Mouse (Mus musculus): ENCODE measurements around the gene Rpn1.
"Not testable (repeated sequence)": the region's sequence is repeated elsewhere in the genome, so short reads cannot be mapped to it uniquely, and the experiment has no call there.

The Rpn1 gene

DNA sequence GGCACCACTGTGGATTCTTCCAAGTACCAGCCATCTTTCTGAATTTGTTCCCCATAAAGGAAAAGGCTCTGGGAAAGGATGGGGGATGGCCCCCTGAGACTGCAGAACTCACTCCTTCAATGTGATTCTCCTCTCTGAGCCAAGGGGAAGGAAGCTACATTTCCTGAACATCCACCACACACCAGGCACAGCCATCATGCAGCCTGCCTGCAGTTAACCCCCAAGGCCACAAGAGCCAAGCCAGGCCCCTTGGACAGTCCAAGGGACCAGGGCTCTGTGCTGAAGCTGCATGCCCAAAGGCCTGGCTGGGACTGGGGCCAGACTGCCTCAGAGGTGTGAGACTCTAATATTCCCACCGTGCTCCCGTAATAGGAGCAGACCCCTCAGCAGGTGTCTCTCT, 37.5 kb downstream of the Rpn1 start:
- DNase-seq (ENCODE audit: low spot score) = no peak

DNA sequence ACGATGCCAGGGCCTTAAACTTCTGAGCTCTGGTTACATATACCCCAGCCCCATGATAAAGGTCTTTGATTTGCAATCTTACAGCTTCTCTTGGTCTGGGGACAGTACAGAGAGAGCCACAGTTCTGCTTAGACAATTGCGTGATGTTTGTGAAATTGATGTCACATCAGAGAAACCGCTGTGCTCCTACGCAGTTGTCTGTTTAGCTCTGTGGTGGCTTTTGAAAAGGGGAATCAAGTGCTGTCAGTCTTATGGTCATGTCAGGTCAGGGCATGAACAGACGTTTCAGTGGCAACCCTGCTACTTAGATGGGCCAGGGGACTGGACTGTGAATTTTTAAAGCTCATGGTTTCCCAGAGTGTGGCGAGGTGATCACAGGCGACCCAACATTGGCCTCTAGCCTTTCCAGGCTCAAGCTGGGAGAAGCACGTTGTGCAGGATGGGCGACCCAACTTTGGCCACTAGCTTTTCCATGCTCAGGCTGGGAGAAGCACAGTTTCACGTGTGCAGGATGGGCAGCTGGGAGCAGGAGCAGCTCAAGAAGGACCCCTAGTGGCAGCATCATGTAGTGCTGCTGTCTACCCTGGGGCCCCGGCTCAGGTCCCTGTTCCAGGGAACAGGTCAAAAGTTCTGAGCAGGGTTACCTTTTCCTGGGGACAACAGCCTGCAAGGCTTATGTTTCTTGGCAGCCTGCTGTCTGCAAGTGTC, 39.0 kb downstream of the Rpn1 start:
- DNase-seq (ENCODE audit: low spot score) = peak; percentile 70

DNA sequence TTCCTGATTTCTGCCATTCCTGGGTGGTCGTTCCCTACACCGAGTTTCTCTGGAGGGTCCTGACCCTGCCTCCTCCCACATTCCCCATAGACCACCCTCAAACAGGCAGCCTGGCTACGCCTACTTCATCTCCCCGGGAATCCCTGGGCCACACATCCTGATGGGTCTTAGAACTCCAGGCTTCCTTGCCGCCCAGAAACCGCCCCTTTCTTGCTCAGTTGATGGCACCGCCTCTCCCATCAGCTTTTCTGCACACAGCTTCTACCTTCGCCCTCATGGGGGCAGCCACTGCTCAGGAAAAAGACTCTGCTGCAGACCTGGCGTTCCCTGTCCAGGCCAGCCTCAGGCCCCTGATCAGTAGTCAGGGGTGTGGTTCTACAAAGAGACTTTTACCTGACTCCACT, 39.6 kb downstream of the Rpn1 start:
- DNase-seq (ENCODE audit: low spot score) = peak; percentile 82

DNA sequence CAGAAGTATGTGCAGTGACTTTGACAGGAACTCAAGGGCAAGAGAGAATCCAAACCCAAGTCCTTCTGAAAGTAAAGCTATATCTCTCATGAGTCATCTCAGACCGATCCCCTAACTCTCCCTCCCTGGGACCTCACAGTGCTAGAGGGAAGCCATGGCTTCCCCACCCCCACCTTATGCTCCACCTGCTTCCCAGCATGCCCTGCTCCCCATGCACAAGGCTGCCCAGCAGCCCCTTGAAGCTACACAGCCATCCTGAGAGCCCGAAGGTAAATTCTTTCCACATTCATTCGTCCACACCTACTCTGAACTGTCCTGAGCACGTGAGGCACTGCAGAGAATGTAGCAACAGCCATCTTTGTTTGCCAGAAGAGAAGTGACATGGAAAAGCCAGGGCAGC, 40.3 kb downstream of the Rpn1 start:
- no peak for DNase-seq (ENCODE audit: low spot score)

DNA sequence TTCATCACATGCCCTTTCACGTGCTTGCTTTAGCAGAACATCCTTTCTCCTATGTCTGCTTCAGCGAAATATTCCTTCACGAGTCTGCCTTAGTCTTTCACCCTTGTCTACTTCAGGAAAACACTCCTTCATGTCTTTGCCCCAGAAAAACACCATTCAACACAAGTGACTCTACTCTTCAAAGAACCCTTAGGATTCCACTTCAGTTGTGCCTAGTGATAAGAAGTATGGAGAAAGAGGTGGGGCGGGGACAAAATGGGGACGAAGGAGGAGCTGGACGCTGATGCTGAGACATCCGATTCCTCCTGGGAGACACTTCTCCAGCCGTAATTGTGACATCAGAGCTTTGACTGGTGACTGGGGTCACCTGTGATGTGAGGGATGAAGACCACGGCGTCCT, 41.5 kb downstream of the Rpn1 start:
- DNase-seq (ENCODE audit: low spot score) = not testable (repeated sequence)

GRCm38 (mm10) chr6:88131521-88131920, 47.2 kb downstream of the Rpn1 start:
- DNase-seq (ENCODE audit: low spot score) = no peak

- peak; percentile 26 for DNase-seq (ENCODE audit: low spot score)
Observed at GRCm38 (mm10) chr6:88132051-88132450, 47.8 kb downstream of the Rpn1 start.

DNA sequence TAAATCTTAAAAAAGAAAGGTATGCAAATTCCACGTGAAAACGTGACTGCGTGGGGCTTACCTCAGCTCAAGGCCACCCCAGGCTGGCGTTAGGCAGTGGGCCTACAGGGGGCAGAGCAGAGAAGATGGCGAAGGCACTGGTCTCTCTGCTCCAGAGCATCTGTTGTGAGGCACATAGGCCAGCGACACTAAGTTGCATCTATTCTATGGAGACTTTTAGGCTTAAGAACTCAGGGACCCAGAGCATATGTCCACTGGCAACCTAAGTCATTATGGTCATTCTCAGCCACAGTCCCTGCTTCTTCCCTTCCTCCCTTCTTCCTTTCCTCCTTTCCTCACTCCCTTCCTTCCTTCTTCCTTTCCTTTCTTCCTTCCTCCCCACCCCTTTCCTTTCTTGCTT, 48.8 kb downstream of the Rpn1 start:
- no peak for DNase-seq (ENCODE audit: low spot score)

- DNase-seq (ENCODE audit: low spot score) = no peak
Observed at GRCm38 (mm10) chr6:88133878-88134277, 49.6 kb downstream of the Rpn1 start.

GRCm38 (mm10) chr6:88136201-88136631, 51.9 kb downstream of the Rpn1 start:
- peak; percentile 57 for DNase-seq (ENCODE audit: low spot score)

GRCm38 (mm10) chr6:88138485-88138884, 54.2 kb downstream of the Rpn1 start:
- no peak for DNase-seq (ENCODE audit: low spot score)

- DNase-seq (ENCODE audit: low spot score) = no peak
Observed at GRCm38 (mm10) chr6:88140264-88140663, 56.0 kb downstream of the Rpn1 start.

- no peak for DNase-seq (ENCODE audit: low spot score)
Observed at GRCm38 (mm10) chr6:88145793-88146192, 61.5 kb downstream of the Rpn1 start.

DNA sequence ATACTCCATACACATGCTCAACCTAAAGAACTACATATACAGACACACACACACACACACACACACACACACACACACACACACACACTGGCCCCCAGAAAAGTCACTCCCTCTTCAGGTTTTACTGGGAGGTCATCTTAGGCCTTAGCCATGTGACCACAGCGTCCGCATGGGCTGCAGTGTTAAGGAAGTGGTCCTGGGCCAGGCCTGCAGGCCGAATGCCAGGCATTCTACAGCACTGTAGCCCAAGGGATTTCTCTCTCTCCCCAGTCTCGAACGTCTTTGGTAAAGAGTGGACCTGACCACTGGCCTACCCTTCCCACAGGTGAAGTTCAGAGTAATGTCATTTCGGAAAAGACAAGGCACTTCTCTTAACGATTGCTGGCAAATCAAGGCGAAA, 62.3 kb downstream of the Rpn1 start:
- DNase-seq (ENCODE audit: low spot score) = no peak

GRCm38 (mm10) chr6:88147411-88148003, 63.2 kb downstream of the Rpn1 start:
- DNase-seq (ENCODE audit: low spot score) = no peak

DNA sequence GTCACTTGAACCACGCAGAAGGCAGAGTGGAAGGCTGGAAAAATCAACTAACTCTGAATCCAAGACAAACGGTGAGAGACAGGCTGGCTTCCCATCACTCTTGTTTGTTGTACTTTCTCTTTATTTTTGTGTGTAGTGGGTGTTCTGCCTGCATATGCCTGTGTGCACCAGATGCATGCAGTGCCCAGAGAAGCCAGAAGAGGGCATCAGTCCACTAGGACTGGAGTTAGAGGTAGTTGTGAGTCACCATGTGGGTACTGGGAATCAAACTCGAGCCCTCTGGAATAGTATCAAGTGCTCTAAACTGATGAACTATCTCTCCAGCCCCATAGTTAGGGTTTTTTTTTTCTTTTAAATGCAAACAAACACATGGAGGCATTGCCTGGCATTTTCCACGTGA, 67.1 kb downstream of the Rpn1 start:
- DNase-seq (ENCODE audit: low spot score) = no peak

DNA sequence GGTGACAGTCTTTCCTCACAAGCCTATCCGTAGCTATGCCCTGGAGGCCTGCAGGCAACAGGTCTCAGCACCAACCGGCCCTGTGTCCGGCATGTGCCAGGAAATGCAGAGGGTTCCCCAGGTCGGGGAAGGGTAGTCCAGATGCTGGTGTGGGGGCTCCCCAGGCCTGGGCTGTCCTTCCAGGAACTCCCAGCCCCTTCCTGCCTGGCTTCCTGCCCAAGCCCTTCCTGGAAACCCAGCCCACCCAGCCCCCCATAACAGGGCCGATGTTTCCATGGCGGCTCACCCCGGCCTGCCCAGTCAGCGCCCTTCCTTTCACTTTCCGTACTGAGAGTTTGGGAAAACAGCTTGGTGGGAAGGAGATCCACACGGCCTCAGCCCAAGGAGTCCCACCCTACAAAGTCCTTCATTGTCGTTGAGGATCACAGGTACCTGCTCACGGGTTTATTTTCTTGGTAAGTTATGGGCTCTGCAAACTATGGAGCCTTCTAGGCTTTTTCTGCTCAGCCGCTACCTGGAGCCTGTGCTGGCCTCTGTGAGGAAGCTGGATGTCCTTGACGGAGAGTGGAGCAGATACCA, 67.9 kb downstream of the Rpn1 start:
- no peak for DNase-seq (ENCODE audit: low spot score)

- no peak for DNase-seq (ENCODE audit: low spot score)
Observed at GRCm38 (mm10) chr6:88152979-88153378, 68.7 kb downstream of the Rpn1 start.

Measured in embryo, embryonic 10.5 days (tissue).